Mouse (Mus musculus): ENCODE results near the gene Drd4.

Gene Drd4

GRCm38 (mm10) chr7:141328373-141328990, 36.7 kb downstream of the Drd4 start:
- in situ Hi-C loops (cut with MboI; ENCODE audit: unreplicated experiment in 2 of 2), result no loop called here

- in situ Hi-C loops (cut with MboI; ENCODE audit: unreplicated experiment in 2 of 2), result no loop called here
Measured at GRCm38 (mm10) chr7:141330706-141331105, 38.9 kb downstream of the Drd4 start.

DNA sequence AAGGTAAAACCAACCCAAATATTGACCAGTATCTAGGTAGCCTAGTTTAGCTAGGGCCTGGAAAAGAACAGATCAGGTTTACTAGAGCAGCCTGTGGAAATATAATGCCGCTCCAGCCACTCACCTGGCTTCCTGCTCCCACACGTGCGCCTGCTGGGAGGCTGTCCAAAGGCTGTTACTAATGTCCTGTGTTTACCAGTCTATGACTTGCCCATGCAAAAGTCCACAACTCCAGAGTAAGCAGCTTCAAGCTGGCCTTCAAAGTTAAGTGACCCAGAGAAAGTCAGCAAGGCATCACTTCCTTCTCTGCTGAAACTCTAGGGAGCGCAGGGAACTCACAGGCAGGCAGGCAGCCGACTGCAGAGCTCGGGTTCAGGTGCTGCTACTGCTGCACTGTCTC, 40.2 kb downstream of the Drd4 start:
- in situ Hi-C loops (cut with MboI; ENCODE audit: unreplicated experiment in 2 of 2), result no loop called here

GRCm38 (mm10) chr7:141335044-141335579, 43.3 kb downstream of the Drd4 start:
- in situ Hi-C loops (cut with MboI; ENCODE audit: unreplicated experiment in 2 of 2), result no loop called here

DNA sequence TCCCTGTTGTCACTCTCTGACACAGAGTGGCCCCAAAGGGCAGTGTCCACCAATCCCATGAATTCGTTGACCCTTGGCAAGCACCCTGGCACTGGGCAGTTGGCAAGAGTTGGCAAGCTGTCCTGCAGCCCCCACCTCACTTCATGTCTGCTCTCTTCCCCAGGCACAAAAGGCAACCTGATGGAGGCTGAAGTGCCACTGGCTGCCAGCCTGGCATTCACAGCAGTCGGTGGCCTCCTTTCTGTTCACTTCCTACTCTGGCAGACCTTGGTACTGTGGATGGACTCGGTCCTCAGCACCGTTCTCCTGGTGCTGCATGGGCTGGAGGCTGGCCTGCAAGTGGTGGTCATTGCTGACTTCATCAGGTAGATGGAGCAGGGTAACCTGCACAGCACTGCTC, 43.9 kb downstream of the Drd4 start:
- in situ Hi-C loops (cut with MboI; ENCODE audit: unreplicated experiment in 2 of 2), result no loop called here

DNA sequence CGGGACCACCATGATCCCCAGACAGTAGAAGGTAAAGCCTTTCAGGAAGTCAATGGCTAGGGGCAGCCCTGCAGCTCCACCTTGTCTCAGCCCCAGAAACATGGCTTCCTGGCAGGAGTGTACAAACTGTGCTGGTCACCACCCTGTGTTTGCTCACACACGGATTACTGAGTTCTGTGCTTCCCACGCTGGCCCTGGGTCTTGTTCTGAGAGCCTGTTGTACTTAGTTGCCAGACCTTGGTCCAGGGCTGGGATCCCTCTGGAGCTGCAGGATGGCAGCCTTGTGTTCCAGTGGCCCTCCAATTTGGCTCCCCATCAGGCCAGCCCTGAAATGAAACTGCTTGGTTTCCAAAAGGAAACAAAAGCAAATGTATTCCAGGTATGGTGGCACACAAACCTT, 44.5 kb downstream of the Drd4 start:
- in situ Hi-C loops (cut with MboI; ENCODE audit: unreplicated experiment in 2 of 2), result no loop called here

GRCm38 (mm10) chr7:141337716-141338416, 46.1 kb downstream of the Drd4 start:
- in situ Hi-C loops (cut with MboI; ENCODE audit: unreplicated experiment in 2 of 2), result no loop called here

- in situ Hi-C loops (cut with MboI; ENCODE audit: unreplicated experiment in 2 of 2), result no loop called here
Measured at GRCm38 (mm10) chr7:141338576-141339131, 46.8 kb downstream of the Drd4 start, which contains the start of gene Eps8l2. Gene Eps8l2 (plus strand): TSS chr7:141338880.

GRCm38 (mm10) chr7:141339215-141339920, 47.6 kb downstream of the Drd4 start:
- in situ Hi-C loops (cut with MboI; ENCODE audit: unreplicated experiment in 2 of 2), result no loop called here

GRCm38 (mm10) chr7:141340023-141340422, 48.2 kb downstream of the Drd4 start:
- in situ Hi-C loops (cut with MboI; ENCODE audit: unreplicated experiment in 2 of 2), result no loop called here

DNA sequence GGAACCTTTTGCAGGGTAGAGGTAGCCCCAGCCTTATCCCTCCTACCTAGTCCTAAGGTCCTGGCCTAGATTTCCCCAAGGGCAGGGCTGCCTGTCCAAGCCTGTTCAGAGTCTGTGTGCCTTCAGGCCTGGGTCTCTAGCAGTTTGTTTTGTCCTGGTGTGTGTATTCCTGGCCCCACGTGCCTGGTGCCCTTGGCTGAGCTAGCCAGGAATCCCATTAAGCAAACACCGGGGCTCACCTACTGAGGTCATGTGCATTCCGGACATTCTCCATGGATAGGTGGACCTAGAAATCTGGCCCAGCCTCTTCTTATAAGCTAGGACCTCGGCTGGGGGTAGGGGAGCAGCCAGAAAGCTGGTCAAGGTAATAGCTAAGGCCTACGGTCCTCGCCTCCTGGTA, 48.7 kb downstream of the Drd4 start:
- in situ Hi-C loops (cut with MboI; ENCODE audit: unreplicated experiment in 2 of 2), result no loop called here

GRCm38 (mm10) chr7:141341689-141342226, 50.0 kb downstream of the Drd4 start:
- in situ Hi-C loops (cut with MboI; ENCODE audit: unreplicated experiment in 2 of 2), result no loop called here

GRCm38 (mm10) chr7:141343230-141343629, 51.4 kb downstream of the Drd4 start:
- in situ Hi-C loops (cut with MboI; ENCODE audit: unreplicated experiment in 2 of 2), result no loop called here

DNA sequence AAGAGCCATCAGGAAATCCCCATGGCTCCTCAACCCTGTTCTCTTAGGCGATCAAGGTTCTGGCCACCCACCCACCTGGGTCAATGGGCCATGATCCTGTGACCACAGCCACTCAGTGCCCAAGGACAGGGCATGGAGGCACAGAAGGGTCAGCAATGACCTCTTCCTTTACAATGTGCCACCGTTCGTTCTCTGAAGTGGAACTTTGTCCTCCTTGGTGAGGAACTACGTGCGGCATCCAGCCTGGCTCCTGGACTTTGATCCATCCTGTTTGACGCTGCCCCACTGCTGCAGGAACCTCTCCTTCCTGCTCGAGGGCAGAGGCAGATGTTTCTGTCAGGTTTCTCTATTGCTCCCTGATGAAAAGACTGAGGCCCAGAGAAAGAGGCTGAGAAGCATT, 51.9 kb downstream of the Drd4 start:
- in situ Hi-C loops (cut with MboI; ENCODE audit: unreplicated experiment in 2 of 2), result no loop called here

DNA sequence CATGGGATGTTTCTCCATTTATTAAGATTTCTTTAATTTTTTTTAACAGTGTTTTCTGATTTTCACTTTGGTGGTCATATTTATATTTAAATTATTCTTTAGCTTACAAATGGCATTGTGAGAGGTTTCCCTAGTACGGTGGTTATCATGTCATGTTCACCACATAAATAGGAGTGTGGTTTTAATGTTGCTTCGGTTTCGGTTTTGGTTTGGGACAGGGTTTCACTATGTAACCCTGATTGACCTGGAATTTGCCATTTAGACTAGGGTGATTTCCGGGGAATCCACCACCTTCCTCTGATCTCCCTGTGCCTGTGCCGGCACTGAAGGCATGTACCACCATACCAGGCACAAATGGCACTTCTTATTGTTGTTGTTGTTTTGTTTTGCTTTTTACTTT, 53.0 kb downstream of the Drd4 start:
- in situ Hi-C loops (cut with MboI; ENCODE audit: unreplicated experiment in 2 of 2), result no loop called here
